Mouse (Mus musculus) kidney, embryonic 15.5 days (tissue): ENCODE measurements around the gene Lst1. TPM values are rescaled to one million over a fixed set of nuclear protein-coding genes. Genes with fewer than 3 reads are reported as not detected.

Source experiments
- ATAC-seq: fragments of 200-750 bp; cut with Nextera tagmentation; replicated peaks from 2 replicates; pipeline ENCODE4 v1.8.0; 2017; ENCODE audit warnings: moderate TSS enrichment; ENCODE audit not compliant: low FRiP score
- H3K27ac ChIP-seq: fragments of 300-500 bp; sonication (generic); 2 replicates; pipeline ENCODE4 v1.5.1; 2015; ENCODE audit warnings: mild to moderate bottlenecking, inconsistent platforms
- H3K27me3 ChIP-seq: fragments of 300-500 bp; sonication (generic); 2 replicates; pipeline ENCODE4 v1.6.1; 2015; ENCODE audit warnings: inconsistent platforms
- H3K36me3 ChIP-seq: fragments of 300-500 bp; sonication (generic); 2 replicates; pipeline ENCODE4 v1.6.1; 2015; ENCODE audit warnings: inconsistent platforms
- H3K4me1 ChIP-seq: fragments of 300-500 bp; sonication (generic); 2 replicates; pipeline ENCODE4 v1.6.1; 2015; ENCODE audit warnings: inconsistent platforms
- H3K4me2 ChIP-seq: fragments of 300-500 bp; sonication (generic); 2 replicates; pipeline ENCODE4 v1.6.1; 2015; ENCODE audit warnings: moderate library complexity, mild to moderate bottlenecking, inconsistent platforms
- H3K4me3 ChIP-seq: fragments of 300-500 bp; sonication (generic); replicated peaks from 2 replicates; pipeline ENCODE4 v1.5.1; 2015; ENCODE audit warnings: mild to moderate bottlenecking, inconsistent platforms
- H3K9ac ChIP-seq: fragments of 300-500 bp; sonication (generic); 2 replicates; pipeline ENCODE4 v1.6.1; 2015; ENCODE audit warnings: mild to moderate bottlenecking, inconsistent platforms
- H3K9me3 ChIP-seq: fragments of 300-500 bp; sonication (generic); replicated peaks from 2 replicates; pipeline ENCODE4 v1.6.1; 2016; ENCODE audit warnings: inconsistent platforms
- WGBS: fragments of 180-500 bp; shearing (Covaris S2); methylation state at CpG from one replicate; pipeline ENCODE4 v1.1.7; 2015; ENCODE audit warnings: mixed read lengths; 5-methylcytosine and 5-hydroxymethylcytosine counted together
- polyA plus RNA-seq: library from polyadenylated mRNA; unstranded; fragments of >200 nt; fragmentation: Nextera tagmentation; extraction: Ambion mirVana; gene quantifications from 2 replicates; pipeline ENCODE4 v1.2.1, GENCODE M21; 2015

Lst1 gene
- polyA plus RNA-seq, 1 experiment from 2014 or later: 12.1 TPM

- 67% methylated on average over 8 of the region's 8 CpGs for WGBS
- H3K9ac ChIP-seq: no peak overlapping the region
Observed at GRCm38 (mm10) chr17:35174201-35174977, 13.8 kb downstream of the Lst1 start.

GRCm38 (mm10) chr17:35173329-35173728 is 14.9 kb downstream of the Lst1 start:
- Histone ChIP-seq H3K36me3 (no peaks in the 10 kb centered on the region), H3K9me3 (no peaks in the 10 kb centered on the region), H3K27me3 (no peaks in the 10 kb centered on the region), H3K4me2 (no peak overlapping the region), H3K4me3 (no peak overlapping the region), H3K4me1 (0 out of 2 replicates have a peak, but pooled peaks cover 2% of the 10 kb centered on the region), H3K9ac (0 out of 2 replicates have a peak overlapping the region, but pooled peaks have one; percentile 29), H3K27ac (peak overlapping the region; percentile 57)
- WGBS: 79% methylated on average over 3 of the region's 3 CpGs
- no peak for ATAC-seq

More at GRCm38 (mm10) chr17:35174201-35174977, 13.8 kb downstream of the Lst1 start:
- Histone ChIP-seq H3K36me3 (no peaks in the 10 kb centered on the region), H3K27me3 (no peaks in the 10 kb centered on the region), H3K4me1 (no peaks in the 10 kb centered on the region), H3K27ac (peak overlapping the region; percentile 57; the same call in 1 of the 2 replicates), H3K9me3 (no peaks in the 10 kb centered on the region), H3K4me3 (no peak overlapping the region), H3K4me2 (no peak overlapping the region)
- no peak for ATAC-seq

- Histone ChIP-seq H3K36me3 (no peaks in the 10 kb centered on the region), H3K4me1 (0 out of 2 replicates have a peak, but pooled peaks cover 2% of the 10 kb centered on the region), H3K27ac (no peak overlapping the region), H3K9ac (no peak overlapping the region), H3K4me3 (no peak overlapping the region), H3K9me3 (no peaks in the 10 kb centered on the region), H3K4me2 (no peak overlapping the region), H3K27me3 (no peaks in the 10 kb centered on the region)
- WGBS: 75% methylated on average over 11 of the region's 11 CpGs
- ATAC-seq: no peak
Observed at GRCm38 (mm10) chr17:35172445-35173234, 15.6 kb downstream of the Lst1 start.

- no peak overlapping the region for H3K4me2 ChIP-seq
- 19% methylated on average over 4 of the region's 4 CpGs for WGBS
- peaks cover 13% of the 10 kb centered on the region for H3K4me1 ChIP-seq
- no peaks in the 10 kb centered on the region for H3K9me3 ChIP-seq
- 0 out of 2 replicates have a peak overlapping the region, but pooled peaks have one; percentile 39 for H3K27ac ChIP-seq
- no peak for ATAC-seq
- H3K4me3 ChIP-seq: no peak overlapping the region
- H3K9ac ChIP-seq: no peak overlapping the region
- H3K36me3 ChIP-seq: no peaks in the 10 kb centered on the region
- H3K27me3 ChIP-seq: no peaks in the 10 kb centered on the region
Observed at GRCm38 (mm10) chr17:35168541-35169207, 19.6 kb downstream of the Lst1 start.

- Histone ChIP-seq H3K9me3 (no peaks in the 10 kb centered on the region), H3K4me1 (peaks cover 19% of the 10 kb centered on the region), H3K4me2 (no peak overlapping the region), H3K36me3 (no peaks in the 10 kb centered on the region), H3K9ac (no peak overlapping the region), H3K27me3 (no peaks in the 10 kb centered on the region), H3K4me3 (no peak overlapping the region), H3K27ac (no peak overlapping the region)
- ATAC-seq: no peak
- WGBS: 83% methylated on average over 7 of the region's 7 CpGs
Observed at GRCm38 (mm10) chr17:35167794-35168193, 20.4 kb downstream of the Lst1 start.

GRCm38 (mm10) chr17:35166352-35167035 is 21.7 kb downstream of the Lst1 start:
- no peak for ATAC-seq
- peaks cover 13% of the 10 kb centered on the region for H3K36me3 ChIP-seq
- H3K4me2 ChIP-seq: peak overlapping the region; percentile 89
- peak overlapping the region; percentile 99 for H3K27ac ChIP-seq
- H3K4me3 ChIP-seq: peak overlapping the region; percentile 84
- peaks cover 32% of the 10 kb centered on the region for H3K4me1 ChIP-seq
- 67% methylated on average over 8 of the region's 8 CpGs for WGBS
- no peaks in the 10 kb centered on the region for H3K9me3 ChIP-seq
- peak overlapping the region; percentile 44; the same call in 1 of the 2 replicates for H3K9ac ChIP-seq
- H3K27me3 ChIP-seq: no peaks in the 10 kb centered on the region

GRCm38 (mm10) chr17:35165451-35166155 is 22.6 kb downstream of the Lst1 start:
- Histone ChIP-seq H3K27ac (peak overlapping the region; percentile 99), H3K9me3 (no peaks in the 10 kb centered on the region), H3K9ac (peak overlapping the region; percentile 44), H3K4me3 (peak overlapping the region; percentile 84), H3K4me1 (peaks cover 34% of the 10 kb centered on the region), H3K27me3 (no peaks in the 10 kb centered on the region), H3K4me2 (peak overlapping the region; percentile 89), H3K36me3 (peaks cover 21% of the 10 kb centered on the region)
- WGBS: 21% methylated on average over 12 of the region's 12 CpGs
- ATAC-seq: peak; percentile 90; the same call in 1 of the 2 replicates

- 1% methylated on average over 59 of the region's 89 CpGs for WGBS
- H3K9me3 ChIP-seq: no peaks in the 10 kb centered on the region
- H3K36me3 ChIP-seq: peaks cover 29% of the 10 kb centered on the region
- H3K27ac ChIP-seq: peak within 1 kb of the TSS; percentile 99
- peak within 1 kb of the TSS; percentile 99 for H3K9ac ChIP-seq
- no peaks in the 10 kb centered on the region for H3K27me3 ChIP-seq
- H3K4me3 ChIP-seq: peak within 1 kb of the TSS; percentile 84
- H3K4me1 ChIP-seq: peaks cover 34% of the 10 kb centered on the region
- ATAC-seq: peak; percentile 96
- peak within 1 kb of the TSS; percentile 89 for H3K4me2 ChIP-seq
Observed at GRCm38 (mm10) chr17:35164568-35165450, 23.4 kb downstream of the Lst1 start, which contains the start of gene Prrc2a. TSS of gene Prrc2a (minus strand) at chr17:35164897.

GRCm38 (mm10) chr17:35164218-35164567 is 24.0 kb downstream of the Lst1 start:
- H3K9ac ChIP-seq: peak overlapping the region; percentile 99
- H3K36me3 ChIP-seq: peaks cover 36% of the 10 kb centered on the region
- H3K4me3 ChIP-seq: peak overlapping the region; percentile 84
- peaks cover 34% of the 10 kb centered on the region for H3K4me1 ChIP-seq
- H3K27ac ChIP-seq: peak overlapping the region; percentile 99
- H3K9me3 ChIP-seq: no peaks in the 10 kb centered on the region
- no peak for ATAC-seq
- H3K27me3 ChIP-seq: no peaks in the 10 kb centered on the region
- WGBS: 0% methylated on average over 26 of the region's 28 CpGs
- H3K4me2 ChIP-seq: peak overlapping the region; percentile 89

GRCm38 (mm10) chr17:35163326-35164081 is 24.7 kb downstream of the Lst1 start:
- H3K4me2 ChIP-seq: peak overlapping the region; percentile 89
- 8% methylated on average over 8 of the region's 8 CpGs for WGBS
- peak overlapping the region; percentile 99 for H3K9ac ChIP-seq
- peak overlapping the region; percentile 99 for H3K27ac ChIP-seq
- H3K9me3 ChIP-seq: no peaks in the 10 kb centered on the region
- peak overlapping the region; percentile 84 for H3K4me3 ChIP-seq
- H3K27me3 ChIP-seq: no peaks in the 10 kb centered on the region
- H3K4me1 ChIP-seq: peaks cover 32% of the 10 kb centered on the region
- ATAC-seq: no peak
- peaks cover 42% of the 10 kb centered on the region for H3K36me3 ChIP-seq
